In genomic region chr10:53235381-53235780, GRCm38 (mm10) we compare ENCODE assay signal across 19 mouse cellular contexts.
"Had no signal": no experiment of that assay in that cellular context is flagged by ENCODE, and none has a peak within 500 bp of the region (broad histone marks: within the 10 kb centered on the region; RNA-seq: fewer than 3 reads in every experiment).

No protein-coding gene starts in this region.

- H3K9ac ChIP-seq: lung, embryonic 14.5 days; midbrain, embryonic 12.5 days; neural tube, embryonic 13.5 days; neural tube, embryonic 15.5 days had no signal

- DNase-seq: lung, adult 18-20 months; lung, embryonic 14.5 days; lung, postnatal 10 days; lung, postnatal 4 days; midbrain, embryonic 14.5 days; retina, postnatal 1 day; right cerebral cortex, adult 18-20 months; right cerebral cortex, postnatal 25 days; right cerebral cortex, postnatal 4 days; spleen, adult 18-20 months; thymus, adult 18-20 months; thymus, postnatal 14 days; thymus, postnatal 36 days had no signal

- H3K36me3 ChIP-seq: midbrain, embryonic 10.5 days; midbrain, embryonic 12.5 days; neural tube, embryonic 13.5 days; neural tube, embryonic 15.5 days had no signal

- ATAC-seq: midbrain, embryonic 16.5 days had no signal

- H3K4me2 ChIP-seq: lung, embryonic 14.5 days; midbrain, embryonic 12.5 days; neural tube, embryonic 13.5 days; neural tube, embryonic 15.5 days had no signal

- H3K27ac ChIP-seq: midbrain, embryonic 10.5 days; midbrain, embryonic 12.5 days; neural tube, embryonic 13.5 days; neural tube, embryonic 15.5 days had no signal

- H3K4me3 ChIP-seq: midbrain, embryonic 10.5 days; midbrain, embryonic 12.5 days; myocyte; neural tube, embryonic 13.5 days; neural tube, embryonic 15.5 days had no signal

- H3K4me1 ChIP-seq: neural tube, embryonic 13.5 days; neural tube, embryonic 15.5 days had no signal

- H3K27me3 ChIP-seq: midbrain, embryonic 12.5 days; neural tube, embryonic 13.5 days; neural tube, embryonic 15.5 days had no signal

- H3K9me3 ChIP-seq: midbrain, embryonic 10.5 days; midbrain, embryonic 12.5 days; neural tube, embryonic 13.5 days; neural tube, embryonic 15.5 days had no signal
